Mouse (Mus musculus): ENCODE measurements around the gene Vmn1r207-ps.
"Not testable (repeated sequence)": the region's sequence is repeated elsewhere in the genome, so short reads cannot be mapped to it uniquely, and the experiment has no call there.

The Vmn1r207-ps gene

DNA sequence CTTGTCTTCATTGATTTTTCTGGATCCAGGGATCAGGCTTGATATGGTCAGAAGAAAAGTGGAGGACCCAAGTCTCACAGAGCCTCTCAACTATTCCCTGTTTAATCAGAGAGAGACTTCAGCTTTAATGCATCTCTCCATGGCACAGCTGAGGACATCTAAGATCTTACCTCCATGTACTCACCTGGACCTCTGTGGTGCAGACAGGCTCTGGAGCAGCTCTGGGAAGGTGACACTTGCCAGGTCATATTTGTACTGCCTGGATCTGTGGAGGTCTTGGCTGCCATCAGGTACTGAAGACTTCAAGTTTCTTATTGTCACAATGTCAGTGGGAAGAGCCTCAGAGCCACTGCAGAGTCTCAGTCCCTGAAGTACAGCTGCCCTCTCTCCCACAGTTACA is at the start of gene Vmn1r207-ps:
Vmn1r207-ps (minus strand) TSS at position 101 of the 400 bp plus-strand sequence.
- not testable (repeated sequence) for DNase-seq

DNA sequence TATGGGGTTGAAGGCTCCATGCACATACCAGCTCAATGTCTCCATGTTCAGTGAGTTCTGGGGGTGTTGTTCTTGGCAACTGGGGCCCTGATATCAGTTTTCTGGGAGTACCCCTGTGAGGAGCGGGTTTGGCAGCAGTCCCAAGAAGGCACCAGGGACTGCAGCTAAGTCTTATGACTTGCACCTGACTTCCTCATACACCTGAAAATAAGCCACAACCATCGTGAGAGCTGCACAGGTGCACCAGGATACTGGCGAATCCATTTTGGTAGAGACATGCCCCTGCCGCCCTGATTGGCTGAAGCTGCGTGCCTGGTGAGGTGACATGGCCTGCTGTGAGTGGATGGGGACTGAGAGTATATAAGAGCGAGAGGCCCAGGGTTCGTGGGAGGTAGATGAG is 47.9 kb upstream of the Vmn1r207-ps start, which contains the start of gene Vmn1r208:
Vmn1r208 (minus strand) TSS at position 101 of the 400 bp plus-strand sequence.
- not testable (repeated sequence) for DNase-seq

DNA sequence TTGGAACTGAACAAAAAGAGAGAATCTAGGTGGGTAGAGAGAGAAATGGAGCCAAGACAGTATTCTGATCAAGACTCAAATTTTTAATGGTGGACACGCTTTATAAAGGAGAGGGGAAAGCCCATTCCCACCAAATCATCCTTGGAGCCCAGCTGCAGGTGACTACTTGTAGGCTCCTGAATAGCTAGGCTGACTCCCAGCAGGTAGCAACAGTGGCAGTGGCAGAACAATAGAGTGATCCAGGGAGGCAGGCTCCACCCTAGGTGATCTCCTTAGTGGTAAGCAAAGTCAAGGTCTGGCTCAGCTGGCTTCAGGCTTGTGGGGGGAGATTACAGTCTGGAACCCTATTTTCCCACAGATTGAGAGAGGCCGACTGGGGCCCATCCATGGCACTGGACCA is 42.2 kb upstream of the Vmn1r207-ps start:
- not testable (repeated sequence) for DNase-seq

DNA sequence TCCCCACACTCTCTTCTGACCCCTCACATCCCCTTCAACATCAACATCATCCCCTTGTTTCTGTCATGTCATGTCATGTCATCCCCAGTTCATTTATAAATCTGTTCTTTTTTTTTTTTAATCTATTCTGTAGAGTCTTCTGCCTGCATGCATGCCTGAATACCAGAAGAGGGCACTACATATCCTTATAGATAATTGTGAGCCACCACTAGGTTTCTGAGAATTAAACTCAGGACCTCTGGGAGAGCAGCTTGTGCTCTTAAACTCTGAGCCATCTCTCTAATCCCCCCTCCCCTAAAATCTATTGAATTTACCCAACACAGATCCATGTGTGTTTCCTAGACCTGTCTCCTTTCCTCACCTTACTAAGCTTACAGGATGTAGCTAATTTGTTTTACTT is 18.1 kb upstream of the Vmn1r207-ps start:
- DNase-seq: no peak

DNA sequence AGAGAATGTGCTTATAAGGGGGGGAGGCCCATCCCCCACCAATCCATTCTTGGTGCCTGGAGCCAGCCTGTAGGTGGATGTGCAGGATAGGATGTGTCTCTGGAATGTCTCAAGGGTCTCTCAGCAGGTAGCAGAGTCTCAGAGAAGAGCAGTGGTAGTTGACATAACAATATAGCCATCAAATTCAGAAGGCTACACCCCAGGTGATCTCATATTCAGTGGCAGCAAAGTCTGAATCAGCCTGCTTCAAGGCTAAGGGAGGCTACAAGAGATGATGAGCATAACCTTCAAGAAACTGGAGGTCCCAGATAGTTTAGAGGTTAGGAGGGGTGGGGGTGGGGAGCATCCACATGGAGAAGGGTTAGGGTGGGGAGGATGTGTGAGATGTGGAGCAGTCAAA is 22.5 kb downstream of the Vmn1r207-ps start:
- not testable (repeated sequence) for DNase-seq

DNA sequence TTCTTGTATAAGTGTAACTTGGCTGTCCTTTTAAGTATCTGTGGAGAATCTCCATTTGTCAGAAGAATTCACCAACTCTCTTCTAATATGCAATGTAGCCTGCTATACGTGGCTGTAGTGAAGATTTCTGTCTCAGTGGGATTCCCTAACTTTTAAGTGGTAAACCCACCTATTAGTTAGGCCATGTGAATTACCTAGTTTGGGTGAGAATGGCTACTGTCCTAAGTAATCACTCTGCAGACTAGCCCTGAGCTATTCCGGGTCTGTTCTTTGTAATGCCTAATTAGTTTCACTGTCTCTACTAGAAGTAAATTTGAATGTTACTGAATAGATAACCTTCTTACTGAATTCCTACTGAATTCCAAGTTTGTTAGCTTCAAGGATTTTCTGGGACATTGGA is 26.5 kb downstream of the Vmn1r207-ps start:
- DNase-seq: not testable (repeated sequence)
